Mouse (Mus musculus) liver, postnatal 0 days (tissue): ENCODE data around the gene Timm22.
A peak's percentile ranks its signal among the peaks of the same experiment; 100 is the strongest.

Experiments
- CTCF ChIP-seq: sonication (generic); IDR thresholded peaks from 2 replicates; pipeline ENCODE4 v1.5.1; 2016; ENCODE audit warnings: antibody characterized with exemption, low read depth
- EP300 ChIP-seq: IDR thresholded peaks from 2 replicates; pipeline ENCODE4 v1.6.1; 2016; ENCODE audit warnings: antibody characterized with exemption, low read depth, mild to moderate bottlenecking

GRCm38 (mm10) chr11:76429046-76429445, 22.3 kb downstream of the Timm22 start:
- TF ChIP-seq CTCF: peak; percentile 30
- TF ChIP-seq EP300: no peak
